Mouse (Mus musculus) 416B (cell line): Measurements from ENCODE around the gene Cubn.
A peak's percentile ranks its signal among the peaks of the same experiment; 100 is the strongest.

Source experiments
- DNase-seq: peaks from one replicate; pipeline ENCODE4 v3.0.0; 2011; ENCODE audit warnings: low read depth

Gene Cubn

DNA sequence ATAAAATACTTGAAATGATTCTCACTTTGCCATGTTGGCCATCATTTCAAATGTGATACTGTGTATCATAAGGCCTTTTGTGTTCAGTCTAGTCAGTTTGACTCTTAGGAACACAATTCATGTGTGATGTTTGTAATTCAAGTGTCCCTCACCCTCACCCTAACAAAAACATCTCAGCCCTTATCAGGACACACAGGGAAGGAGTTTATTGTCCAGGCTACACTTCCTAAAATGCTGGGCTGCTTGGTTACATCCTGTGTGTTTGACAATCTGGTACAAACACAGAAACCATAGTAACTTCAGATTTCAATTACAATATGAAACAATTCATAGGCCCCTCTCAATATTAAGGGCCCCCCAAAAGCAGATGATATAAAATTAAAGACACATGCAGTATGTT lies 83.9 kb downstream of the Cubn start:
- DNase-seq: no peak

- peak; percentile 97 for DNase-seq
Observed at GRCm38 (mm10) chr2:13407272-13407671, 84.3 kb downstream of the Cubn start.

DNA sequence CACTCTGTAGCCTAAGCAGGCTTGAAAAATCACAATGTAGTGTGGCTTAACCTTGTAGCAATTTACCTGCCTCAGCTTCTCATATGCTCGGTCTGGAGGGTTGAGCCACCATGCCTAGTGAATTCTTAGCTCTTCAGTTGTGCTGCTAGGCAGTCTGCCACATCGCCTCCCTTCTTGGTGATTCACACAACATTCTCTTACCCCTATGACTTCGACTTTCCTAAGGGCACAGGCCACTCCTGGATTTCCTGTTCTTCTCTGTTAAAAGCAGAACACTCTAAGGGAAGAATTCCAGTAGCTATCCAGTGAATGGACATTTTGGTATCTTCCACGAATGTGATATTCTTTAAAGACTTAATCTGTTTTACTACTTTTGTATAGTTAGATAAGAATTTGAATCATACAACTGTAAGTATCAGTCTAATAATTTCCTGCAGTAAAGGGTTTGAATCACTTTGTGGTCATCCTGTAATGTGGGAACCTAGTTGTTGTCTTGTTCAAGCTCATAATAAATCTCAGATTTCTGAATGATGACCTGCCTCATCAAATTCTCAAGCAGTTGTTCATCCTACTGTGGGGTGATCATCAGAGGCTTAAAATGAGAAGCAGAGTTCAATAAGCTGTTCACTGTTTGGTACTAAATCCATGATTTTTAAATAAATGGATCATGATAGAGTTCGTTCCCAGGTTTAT lies 86.5 kb downstream of the Cubn start:
- no peak for DNase-seq

DNA sequence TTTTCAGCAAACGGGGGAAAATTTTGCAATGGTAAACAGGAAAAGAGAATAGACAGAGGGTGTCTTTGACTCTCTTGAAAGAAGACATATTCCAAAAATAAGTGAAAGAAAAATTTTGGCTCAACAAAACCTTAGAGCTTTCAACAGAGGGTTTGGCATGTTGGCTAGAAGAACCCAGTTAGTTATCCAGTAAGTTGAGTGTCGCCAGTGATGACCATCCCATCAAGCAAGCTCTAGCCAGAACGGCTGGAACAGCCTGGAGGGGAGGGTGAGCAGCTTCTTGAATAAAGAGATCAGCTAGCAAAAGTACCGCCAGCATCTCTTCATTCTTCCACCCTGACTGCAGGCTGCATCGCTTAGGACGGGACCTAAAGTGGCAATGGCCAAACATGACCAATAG lies 90.8 kb downstream of the Cubn start:
- no peak for DNase-seq

DNA sequence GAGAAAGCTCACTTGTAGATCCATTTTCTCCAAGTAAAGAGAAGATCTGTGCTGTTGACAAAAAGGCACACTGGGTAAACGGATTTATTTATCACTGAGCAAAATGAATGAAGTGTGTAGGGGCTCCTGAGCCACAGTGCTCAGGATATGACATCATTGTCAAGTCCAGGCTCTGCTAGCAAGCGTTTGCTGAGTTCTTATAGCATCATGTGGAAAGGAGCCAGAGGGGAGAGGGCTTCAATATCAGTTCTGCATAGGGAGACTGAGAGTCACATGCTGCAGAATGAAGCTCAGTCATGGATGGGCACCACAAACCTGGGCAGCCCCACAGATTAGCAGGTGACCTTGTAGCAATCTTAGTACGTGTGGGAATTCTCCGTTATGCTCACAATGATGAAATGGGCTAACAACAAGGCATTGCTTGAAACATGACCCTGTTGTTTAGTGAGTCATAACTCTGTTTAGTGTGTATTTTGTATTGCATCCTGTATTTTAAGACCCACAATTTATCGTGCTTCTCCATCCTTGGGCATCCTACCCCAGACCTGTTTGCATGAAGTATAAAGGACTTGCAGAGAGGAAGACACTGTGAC lies 92.0 kb downstream of the Cubn start:
- peak; percentile 36 for DNase-seq

GRCm38 (mm10) chr2:13398955-13399354 lies 92.7 kb downstream of the Cubn start:
- peak; percentile 74 for DNase-seq

GRCm38 (mm10) chr2:13398551-13398950 lies 93.1 kb downstream of the Cubn start:
- DNase-seq: no peak

- DNase-seq: no peak
Observed at GRCm38 (mm10) chr2:13396124-13396540, 95.5 kb downstream of the Cubn start.

DNA sequence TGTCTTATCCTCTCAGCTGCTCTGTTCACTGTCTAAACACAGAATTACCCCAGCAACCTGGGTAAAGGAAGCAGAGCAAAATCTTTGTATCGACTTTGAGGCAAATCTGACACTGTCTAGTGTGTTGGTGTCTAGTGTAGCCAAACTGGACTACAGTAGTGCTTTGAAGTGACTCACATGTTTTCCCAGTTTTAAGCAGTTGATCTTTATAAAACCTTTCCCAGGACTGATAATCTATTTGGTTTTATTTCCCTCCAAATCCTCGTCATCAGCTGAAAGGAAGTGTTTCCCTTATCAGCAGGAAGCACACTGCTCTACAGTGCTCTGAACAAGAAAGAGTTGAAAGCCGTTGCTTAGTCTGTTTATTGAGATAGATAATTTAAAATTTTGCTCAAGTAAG lies 100.6 kb downstream of the Cubn start:
- DNase-seq: peak; percentile 95

DNA sequence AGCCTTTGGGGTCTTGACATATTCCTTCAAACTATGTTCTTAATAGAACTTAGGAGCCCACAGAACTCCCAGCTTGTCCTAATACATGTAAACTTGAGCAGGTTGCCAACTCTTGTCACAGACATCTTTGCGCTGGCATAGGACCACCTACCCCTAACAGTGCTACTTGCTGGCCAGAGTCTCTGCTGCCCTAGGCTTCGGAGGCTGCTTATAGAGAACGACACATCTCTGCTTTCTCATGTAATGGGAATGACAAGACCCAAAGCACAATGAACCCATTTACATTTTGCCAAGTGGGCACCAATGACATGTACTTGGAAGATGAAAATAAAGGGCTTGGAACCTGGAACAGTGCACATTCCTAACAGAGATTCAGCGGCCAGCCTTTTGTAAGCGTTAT lies 105.0 kb downstream of the Cubn start:
- DNase-seq: no peak

- no peak for DNase-seq
Observed at GRCm38 (mm10) chr2:13385542-13386345, 105.9 kb downstream of the Cubn start.

GRCm38 (mm10) chr2:13384775-13385541 lies 106.7 kb downstream of the Cubn start:
- DNase-seq: peak; percentile 19

- DNase-seq: no peak
Observed at GRCm38 (mm10) chr2:13376166-13376565, 115.4 kb downstream of the Cubn start.

DNA sequence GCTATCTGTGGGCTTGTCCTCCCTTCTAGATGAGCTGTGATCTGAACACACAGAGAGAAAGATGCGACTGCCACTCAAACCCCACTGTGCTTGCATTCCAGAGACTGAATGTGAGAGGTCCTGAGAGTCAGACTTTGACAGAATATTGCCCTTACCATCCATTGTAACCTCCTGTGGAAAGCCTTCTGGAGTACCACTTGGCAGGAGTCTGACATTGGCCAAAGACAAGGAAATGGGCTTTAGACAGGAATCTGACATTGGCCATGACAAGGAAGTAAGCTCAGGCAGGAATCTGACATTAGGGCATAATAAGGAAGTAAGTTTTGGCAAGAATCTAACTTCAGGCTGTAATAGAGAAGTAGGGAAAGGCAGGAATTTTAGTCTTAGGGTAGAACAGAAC lies 118.3 kb downstream of the Cubn start:
- DNase-seq: no peak

DNA sequence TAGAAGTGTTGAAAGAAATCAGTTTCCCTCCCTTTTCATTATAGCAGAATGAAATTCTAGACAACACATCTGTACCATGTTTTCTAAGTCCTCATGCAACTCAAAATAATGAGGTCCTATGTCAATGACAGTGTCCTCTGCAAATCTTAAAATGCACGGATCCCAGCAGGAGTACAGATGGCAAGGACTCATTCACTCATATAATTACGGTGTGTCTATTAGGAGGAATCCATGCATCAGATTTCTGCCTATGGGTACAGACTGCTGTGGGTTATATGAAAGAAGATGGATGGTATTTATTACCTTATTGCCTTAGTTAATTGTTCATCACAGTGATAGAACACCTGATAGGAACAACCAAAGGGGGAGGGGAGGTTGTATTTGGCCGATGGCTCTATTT lies 118.8 kb downstream of the Cubn start:
- no peak for DNase-seq

- no peak for DNase-seq
Observed at GRCm38 (mm10) chr2:13372256-13372824, 119.3 kb downstream of the Cubn start.

DNA sequence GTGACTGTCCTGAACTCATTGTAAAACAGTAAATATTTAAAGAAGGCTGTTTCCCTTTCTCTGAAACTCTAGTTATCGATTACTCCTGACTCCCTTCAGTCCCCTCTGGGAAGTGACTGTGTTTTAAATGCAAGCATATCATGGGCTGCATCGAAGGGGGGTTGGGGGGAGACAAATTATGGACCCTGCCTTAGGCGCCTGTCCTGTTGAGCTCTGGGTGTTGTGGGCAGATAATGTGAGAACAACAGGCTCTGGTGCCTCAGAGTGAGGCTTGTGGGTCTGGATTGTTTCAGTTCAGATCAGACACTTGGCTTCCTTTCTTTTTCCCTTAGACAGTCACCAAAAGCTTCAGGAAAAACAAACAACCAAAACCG lies 119.8 kb downstream of the Cubn start:
- DNase-seq: no peak

DNA sequence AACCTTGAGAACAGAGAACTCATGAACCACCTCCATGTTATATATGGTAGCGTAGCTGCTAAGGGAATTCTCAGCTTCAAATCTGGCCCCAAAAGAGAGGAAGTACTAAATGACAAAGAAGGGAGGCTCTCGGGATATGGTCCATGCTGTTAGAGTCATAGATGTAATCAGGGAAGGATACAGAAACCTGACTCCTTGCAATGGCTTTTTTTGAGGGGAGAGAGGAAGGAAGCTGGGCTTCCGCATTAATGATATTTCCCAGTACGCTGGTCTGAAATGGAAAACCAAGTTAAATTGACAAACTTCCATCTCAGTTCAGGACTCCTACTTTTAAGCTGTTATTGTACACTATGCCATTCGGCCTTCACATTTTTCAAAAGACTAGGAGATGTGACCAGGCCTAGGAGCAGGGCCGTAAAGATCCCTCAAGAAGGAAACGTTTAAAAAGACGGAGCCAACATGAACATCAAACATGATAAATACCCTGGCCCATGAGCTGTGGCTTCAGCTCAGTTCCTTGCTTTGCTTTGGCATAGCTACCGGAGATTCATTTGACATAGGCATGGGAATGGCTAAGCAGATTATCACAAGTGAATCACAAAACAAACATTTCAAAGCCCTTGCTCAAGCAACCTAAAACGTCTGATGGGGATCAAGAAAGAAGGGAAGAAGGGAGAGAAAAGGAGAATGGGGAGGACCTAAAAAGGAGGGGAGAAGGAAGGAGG lies 120.4 kb downstream of the Cubn start:
- DNase-seq: no peak

DNA sequence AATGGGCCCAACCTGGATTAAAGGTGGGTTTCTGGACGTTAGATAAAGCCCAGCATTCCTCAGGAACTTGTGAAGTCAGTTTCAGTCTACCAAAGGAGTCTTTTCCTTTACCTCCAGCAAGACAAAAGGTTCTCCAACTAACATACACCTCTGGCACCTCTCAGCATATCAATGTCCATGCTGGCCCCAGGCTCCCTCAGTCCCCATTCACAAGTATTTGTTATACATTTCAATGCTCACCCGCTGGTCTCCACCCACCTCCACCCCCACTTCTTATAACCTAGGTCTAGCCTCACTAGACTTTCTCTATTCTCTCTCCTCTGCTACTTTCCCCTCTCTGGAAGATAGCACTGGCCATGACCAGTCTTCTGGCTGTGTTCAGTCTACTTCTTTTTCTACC lies 121.1 kb downstream of the Cubn start:
- no peak for DNase-seq

DNA sequence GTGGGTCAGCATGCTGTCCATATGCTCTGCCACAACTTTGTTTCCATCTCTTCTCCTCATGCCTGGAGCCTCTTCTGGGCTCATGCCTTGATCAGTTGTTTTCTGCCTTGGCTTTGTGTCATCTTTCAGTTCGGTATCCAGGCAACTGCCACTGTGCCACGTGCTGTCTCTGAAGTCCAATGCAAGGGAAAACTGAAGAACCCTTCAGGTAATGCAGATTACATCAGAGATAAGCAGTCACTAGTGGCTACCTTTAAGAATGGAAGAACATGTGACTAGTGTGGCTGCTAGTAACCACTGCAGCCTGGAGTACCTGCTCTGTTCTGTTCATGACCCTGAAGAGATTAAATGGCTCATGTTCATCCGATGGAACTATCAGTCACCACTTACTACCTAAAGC lies 123.1 kb downstream of the Cubn start:
- DNase-seq: no peak

DNA sequence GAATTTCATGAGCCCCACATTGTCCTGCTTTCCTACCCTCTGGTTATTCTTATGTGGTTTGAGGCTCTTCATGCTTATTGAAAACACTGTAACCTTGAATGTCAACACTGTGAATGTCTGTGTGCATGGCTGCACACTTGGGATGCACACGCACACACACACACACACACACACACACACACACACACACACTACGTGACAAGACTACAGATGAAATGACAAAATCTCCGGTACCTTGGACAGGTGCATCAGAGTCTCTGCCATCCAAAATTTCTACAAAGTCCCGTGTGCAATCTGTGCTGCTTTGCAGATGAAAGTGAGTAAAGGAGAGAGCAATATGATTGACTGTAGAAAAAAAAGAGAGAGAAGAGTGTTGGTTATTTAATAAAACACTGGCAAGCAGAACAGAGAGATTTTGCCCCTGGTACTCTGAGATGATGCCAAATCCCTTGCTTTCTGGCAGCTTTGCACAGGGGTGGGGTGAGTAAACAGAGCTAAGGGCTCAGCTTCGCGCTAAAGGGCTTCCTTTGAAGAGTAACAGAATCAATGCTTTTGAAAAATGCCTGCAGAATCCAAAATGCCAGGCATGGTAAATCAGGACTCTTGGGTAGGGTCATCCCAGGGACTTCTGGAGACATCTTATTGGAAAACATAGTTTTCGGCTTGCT lies 133.6 kb downstream of the Cubn start:
- DNase-seq: no peak
